Mouse (Mus musculus): Measurements from ENCODE around the gene Cct3. TPM values are rescaled to one million over a fixed set of nuclear protein-coding genes. Genes with fewer than 3 reads are reported as not detected.

The Cct3 gene
- polyA plus RNA-seq, 1 experiment, result 157 TPM

DNA sequence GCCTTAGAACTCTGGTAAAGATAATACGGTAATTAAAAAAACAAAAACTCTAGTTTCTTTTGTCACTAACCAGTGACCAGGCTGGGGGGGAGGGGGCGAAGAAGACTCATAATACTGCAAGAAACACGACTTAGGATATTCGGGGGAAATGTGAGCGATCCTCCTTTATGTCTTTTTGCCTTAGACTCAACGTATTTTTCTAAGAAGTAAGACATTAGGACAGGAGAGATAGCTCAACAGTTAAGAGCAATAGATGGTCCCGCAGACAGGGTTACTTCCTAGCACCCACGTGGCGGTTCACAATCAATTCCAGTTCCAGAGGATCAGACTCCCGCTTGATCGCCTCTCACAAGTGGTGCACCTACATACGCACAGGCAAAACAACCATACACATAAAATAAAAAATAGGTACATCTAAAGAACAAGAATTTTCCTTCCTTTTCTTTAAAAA, 781 bp upstream of the Cct3 start:
- Histone ChIP-seq H3K4me3 (ENCODE audit: insufficient read depth, low read depth, low read length) (peak overlapping the region; percentile 74), H3K36me3 (ENCODE audit: control insufficient read depth, insufficient read depth, low read length) (peaks cover 7% of the 10 kb centered on the region), H3K27ac (ENCODE audit: insufficient read depth, low read depth, low read length) (no peak overlapping the region), H3K4me1 (ENCODE audit: control insufficient read depth, insufficient read depth, low read length) (peaks cover 6% of the 10 kb centered on the region; the same call in 1 of the 2 replicates), H3K27me3 (replicated peaks; ENCODE audit: control insufficient read depth, insufficient read depth, low read length) (no peaks in the 10 kb centered on the region)
- TF ChIP-seq CTCF (conservative IDR thresholded peaks at IDR 0.05; ENCODE audit: insufficient read depth, insufficient read length, low read depth, low read length) (no peak), POLR2A (IDR thresholded peaks at IDR 0.05; ENCODE audit: low read depth, low read length) (no peak)
- 2% methylated on average over 12 of the region's 12 CpGs for WGBS
- no peak for DNase-seq

DNA sequence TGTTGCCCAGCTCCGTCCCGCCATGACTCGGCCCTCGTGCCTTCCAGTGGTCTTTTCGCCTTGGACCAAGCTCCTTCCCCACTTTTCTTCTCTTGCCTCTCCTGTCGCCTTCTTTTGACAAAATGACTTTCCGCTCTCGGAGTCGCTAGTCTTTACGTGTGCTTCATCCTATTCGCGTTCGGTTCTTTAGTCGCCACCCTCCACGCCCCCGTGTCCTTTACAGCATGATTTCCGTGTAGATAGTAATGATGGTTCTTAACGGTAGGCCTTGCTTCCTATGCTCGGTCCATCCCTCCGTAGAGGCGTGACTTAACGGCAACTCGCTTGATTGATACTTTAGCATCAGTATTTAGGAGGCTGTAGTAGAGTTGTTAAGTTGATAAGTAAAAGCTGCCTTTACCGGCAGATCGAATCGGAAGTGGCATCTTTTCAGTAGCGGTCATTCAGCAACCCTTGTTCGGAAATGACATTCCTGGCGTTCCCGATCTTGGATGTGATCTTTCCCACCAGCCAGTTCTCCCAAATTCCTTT, 470 bp downstream of the Cct3 start:
- under 1% methylated on average over 30 of the region's 30 CpGs for WGBS
- peak overlapping the region; percentile 72 for H3K27ac ChIP-seq (ENCODE audit: insufficient read depth, low read depth, low read length)
- DNase-seq, result no peak

DNA sequence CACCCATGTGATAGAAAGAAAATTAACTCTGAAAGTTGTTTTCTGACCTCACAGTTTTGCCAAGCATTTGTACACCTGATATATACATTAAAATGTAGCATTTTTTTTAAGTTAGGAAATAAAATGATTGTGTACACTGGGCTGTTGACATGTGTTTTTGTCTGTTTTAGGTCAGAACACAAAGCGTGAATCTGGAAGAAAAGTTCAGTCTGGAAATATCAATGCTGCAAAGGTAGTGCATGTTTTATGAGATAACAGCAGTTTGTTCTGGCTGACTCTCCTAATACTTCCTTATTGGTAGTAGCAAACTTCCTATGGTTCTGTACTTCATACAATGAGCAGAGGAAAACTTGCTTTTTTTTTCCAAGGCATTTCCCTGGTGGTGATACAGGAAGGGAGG, 2.3 kb downstream of the Cct3 start:
- no peak overlapping the region for H3K4me3 ChIP-seq (ENCODE audit: insufficient read depth, low read depth, low read length)
- no peak overlapping the region for H3K27ac ChIP-seq (ENCODE audit: insufficient read depth, low read depth, low read length)
- DNase-seq, result no peak
- H3K4me1 ChIP-seq (ENCODE audit: control insufficient read depth, insufficient read depth, low read length), result peaks cover 6% of the 10 kb centered on the region; the same call in 1 of the 2 replicates
- H3K27me3 ChIP-seq (replicated peaks; ENCODE audit: control insufficient read depth, insufficient read depth, low read length), result no peaks in the 10 kb centered on the region
- no peak for TF ChIP-seq CTCF (conservative IDR thresholded peaks at IDR 0.05; ENCODE audit: insufficient read depth, insufficient read length, low read depth, low read length)
- TF ChIP-seq POLR2A (IDR thresholded peaks at IDR 0.05; ENCODE audit: low read depth, low read length), result no peak
- 89% methylated on average over 1 of the region's 1 CpGs for WGBS
- peaks cover 13% of the 10 kb centered on the region for H3K36me3 ChIP-seq (ENCODE audit: control insufficient read depth, insufficient read depth, low read length)

More for the DNA sequence above, 470 bp downstream of the Cct3 start:
- Histone ChIP-seq H3K36me3 (ENCODE audit: control insufficient read depth, insufficient read depth, low read length) (peaks cover 10% of the 10 kb centered on the region), H3K4me1 (ENCODE audit: control insufficient read depth, insufficient read depth, low read length) (peaks cover 6% of the 10 kb centered on the region; the same call in 1 of the 2 replicates), H3K27me3 (replicated peaks; ENCODE audit: control insufficient read depth, insufficient read depth, low read length) (no peaks in the 10 kb centered on the region), H3K4me3 (ENCODE audit: insufficient read depth, low read depth, low read length) (peak overlapping the region; percentile 84)
- TF ChIP-seq POLR2A (IDR thresholded peaks at IDR 0.05; ENCODE audit: low read depth, low read length) (no peak), CTCF (conservative IDR thresholded peaks at IDR 0.05; ENCODE audit: insufficient read depth, insufficient read length, low read depth, low read length) (no peak)

DNA sequence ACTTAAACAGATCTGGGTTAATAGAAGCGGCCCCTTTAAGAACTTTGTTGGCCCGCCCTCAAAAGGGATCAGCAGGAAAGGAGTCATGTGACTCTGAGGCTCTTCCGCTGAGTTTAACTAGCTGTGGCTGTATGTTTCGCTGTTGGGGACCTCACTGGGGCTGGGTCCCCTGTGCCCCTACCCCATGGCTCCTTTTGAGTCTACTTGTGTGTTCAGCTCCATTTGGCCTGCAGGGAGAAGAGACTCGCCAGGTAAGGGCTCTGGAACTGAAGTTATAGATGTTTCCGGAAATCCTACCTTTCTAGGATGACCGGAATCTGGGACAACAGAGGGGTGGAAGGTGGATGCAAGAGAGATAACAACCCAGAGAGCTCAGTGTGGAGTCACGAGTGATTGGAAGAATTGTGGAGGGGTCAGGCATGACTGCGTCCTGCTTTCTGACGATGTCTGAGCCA, 28.1 kb downstream of the Cct3 start, which contains the start of gene Glmp:
Glmp (plus strand) TSS at position 73 of the 455 bp plus-strand sequence.
- peak within 1 kb of the TSS; percentile 8; the same call in 1 of the 2 replicates for H3K27ac ChIP-seq (ENCODE audit: insufficient read depth, low read depth, low read length)
- 0% methylated on average over 10 of the region's 10 CpGs for WGBS
- H3K4me1 ChIP-seq (ENCODE audit: control insufficient read depth, insufficient read depth, low read length), result no peaks in the 10 kb centered on the region; the same call in 1 of the 2 replicates
- DNase-seq, result peak; percentile 86
- peak within 1 kb of the TSS; percentile 66 for H3K4me3 ChIP-seq (ENCODE audit: insufficient read depth, low read depth, low read length)
- no peaks in the 10 kb centered on the region; the same call in 1 of the 2 replicates for H3K36me3 ChIP-seq (ENCODE audit: control insufficient read depth, insufficient read depth, low read length)
- no peaks in the 10 kb centered on the region for H3K27me3 ChIP-seq (replicated peaks; ENCODE audit: control insufficient read depth, insufficient read depth, low read length)
- TF ChIP-seq POLR2A (IDR thresholded peaks at IDR 0.05; ENCODE audit: low read depth, low read length), result no peak
- no peak for TF ChIP-seq CTCF (conservative IDR thresholded peaks at IDR 0.05; ENCODE audit: insufficient read depth, insufficient read length, low read depth, low read length)

DNA sequence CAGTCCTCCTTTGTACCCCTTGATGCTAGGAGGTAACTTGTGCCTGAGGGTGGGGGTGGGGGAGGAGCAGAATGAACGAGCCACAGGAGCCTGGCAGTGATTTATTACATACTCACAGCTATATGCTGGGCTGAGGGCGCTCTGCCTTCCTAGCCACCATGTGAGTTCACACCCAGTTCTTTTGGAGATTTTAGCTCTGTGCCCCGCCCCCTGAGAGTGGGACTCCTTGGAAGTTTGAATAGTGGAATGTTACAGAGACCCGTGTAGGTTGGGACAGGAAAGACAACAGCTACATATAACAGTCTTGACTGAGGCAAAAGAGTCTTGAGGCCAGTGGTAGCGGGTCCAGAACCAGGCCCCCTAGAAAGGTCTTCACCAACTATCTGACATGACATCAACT, 32.0 kb downstream of the Cct3 start:
- H3K36me3 ChIP-seq (ENCODE audit: control insufficient read depth, insufficient read depth, low read length), result no peaks in the 10 kb centered on the region
- TF ChIP-seq CTCF (conservative IDR thresholded peaks at IDR 0.05; ENCODE audit: insufficient read depth, insufficient read length, low read depth, low read length) (no peak), POLR2A (IDR thresholded peaks at IDR 0.05; ENCODE audit: low read depth, low read length) (no peak)
- H3K4me1 ChIP-seq (ENCODE audit: control insufficient read depth, insufficient read depth, low read length), result no peaks in the 10 kb centered on the region; the same call in 1 of the 2 replicates
- H3K4me3 ChIP-seq (ENCODE audit: insufficient read depth, low read depth, low read length), result no peak overlapping the region
- no peak overlapping the region for H3K27ac ChIP-seq (ENCODE audit: insufficient read depth, low read depth, low read length)
- no peak for DNase-seq
- no peaks in the 10 kb centered on the region for H3K27me3 ChIP-seq (replicated peaks; ENCODE audit: control insufficient read depth, insufficient read depth, low read length)
- 61% methylated on average over 5 of the region's 5 CpGs for WGBS

DNA sequence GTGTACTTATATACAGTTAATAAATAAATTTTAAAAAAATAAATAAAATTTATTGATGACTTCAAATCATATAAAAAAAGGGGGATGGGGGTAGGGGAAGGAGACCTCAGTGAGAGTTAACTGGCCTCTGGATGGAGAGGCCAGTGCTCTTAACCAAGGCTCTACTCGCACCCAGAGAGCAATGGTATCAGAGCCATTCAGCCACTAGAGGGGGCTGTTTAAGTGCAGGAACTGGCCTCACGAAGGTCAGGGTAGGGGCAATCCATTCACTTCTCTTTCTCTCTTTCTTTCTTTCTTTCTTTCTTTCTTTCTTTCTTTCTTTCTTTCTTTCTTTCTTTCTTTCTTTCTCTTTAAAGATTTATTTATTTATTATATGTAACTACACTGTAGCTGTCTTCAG, 34.4 kb downstream of the Cct3 start:
- TF ChIP-seq POLR2A (IDR thresholded peaks at IDR 0.05; ENCODE audit: low read depth, low read length), result no peak
- peak; percentile 74 for TF ChIP-seq CTCF (conservative IDR thresholded peaks at IDR 0.05; ENCODE audit: insufficient read depth, insufficient read length, low read depth, low read length)
- DNase-seq, result peak; percentile 58
- H3K27me3 ChIP-seq (replicated peaks; ENCODE audit: control insufficient read depth, insufficient read depth, low read length), result no peaks in the 10 kb centered on the region
- no peak overlapping the region for H3K4me3 ChIP-seq (ENCODE audit: insufficient read depth, low read depth, low read length)
- 29% methylated on average over 2 of the region's 2 CpGs for WGBS
- H3K36me3 ChIP-seq (ENCODE audit: control insufficient read depth, insufficient read depth, low read length), result no peaks in the 10 kb centered on the region
- peaks cover 4% of the 10 kb centered on the region; the same call in 1 of the 2 replicates for H3K4me1 ChIP-seq (ENCODE audit: control insufficient read depth, insufficient read depth, low read length)
- H3K27ac ChIP-seq (ENCODE audit: insufficient read depth, low read depth, low read length), result no peak overlapping the region

DNA sequence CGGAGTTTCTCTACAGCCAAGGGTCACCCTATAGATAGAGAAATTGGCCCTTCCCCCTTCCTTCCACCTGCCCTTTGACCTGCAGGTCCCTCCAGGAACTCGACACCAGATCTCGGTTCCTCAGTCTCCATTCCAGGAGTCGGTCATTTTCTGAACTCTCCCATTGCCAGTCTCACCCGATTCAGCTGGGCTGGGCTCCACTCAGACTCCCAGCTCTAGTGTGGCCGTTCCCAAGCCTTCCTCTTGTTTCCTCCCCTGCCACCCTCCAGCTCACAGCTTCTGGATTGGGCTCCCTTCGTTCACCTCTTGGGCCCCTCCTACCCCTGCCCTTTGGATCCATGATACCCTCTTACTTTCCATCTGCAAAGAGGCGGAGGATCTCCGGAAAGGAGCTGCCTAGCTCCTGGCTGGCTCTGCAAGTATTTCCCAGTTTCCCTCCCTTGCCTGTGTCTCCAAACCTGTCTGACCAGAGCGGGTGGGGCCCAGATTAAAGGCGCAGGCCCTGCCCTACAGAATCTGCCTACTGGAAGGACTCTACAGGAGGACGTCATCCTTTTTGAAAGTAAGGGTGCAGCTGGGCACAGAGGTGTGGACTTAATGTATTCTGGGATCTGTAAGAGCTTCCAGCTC, 37.2 kb downstream of the Cct3 start:
- peak; percentile 53 for DNase-seq
- no peaks in the 10 kb centered on the region for H3K36me3 ChIP-seq (ENCODE audit: control insufficient read depth, insufficient read depth, low read length)
- peak overlapping the region; percentile 36 for H3K4me3 ChIP-seq (ENCODE audit: insufficient read depth, low read depth, low read length)
- TF ChIP-seq POLR2A (IDR thresholded peaks at IDR 0.05; ENCODE audit: low read depth, low read length) (no peak), CTCF (conservative IDR thresholded peaks at IDR 0.05; ENCODE audit: insufficient read depth, insufficient read length, low read depth, low read length) (no peak)
- H3K27ac ChIP-seq (ENCODE audit: insufficient read depth, low read depth, low read length), result peak overlapping the region; percentile 15; the same call in 1 of the 2 replicates
- no peaks in the 10 kb centered on the region for H3K27me3 ChIP-seq (replicated peaks; ENCODE audit: control insufficient read depth, insufficient read depth, low read length)
- peaks cover 10% of the 10 kb centered on the region; the same call in 1 of the 2 replicates for H3K4me1 ChIP-seq (ENCODE audit: control insufficient read depth, insufficient read depth, low read length)
- 34% methylated on average over 12 of the region's 12 CpGs for WGBS

All from kidney, adult 2 months (tissue).